Mouse (Mus musculus): Measurements from ENCODE around the gene Cldn34c4. TPM values are rescaled to one million over a fixed set of nuclear protein-coding genes. Genes with fewer than 3 reads are reported as not detected.

The Cldn34c4 gene
- polyA plus RNA-seq (2012; rRNA removed): not detected in 2 replicates

GRCm38 (mm10) chrX:127736454-127736853 is at the start of gene Cldn34c4:
Gene Cldn34c4, minus strand, starts transcription at chrX:127736554.

Data from central nervous system, embryonic 11.5 days (tissue).